In the genomic region with DNA sequence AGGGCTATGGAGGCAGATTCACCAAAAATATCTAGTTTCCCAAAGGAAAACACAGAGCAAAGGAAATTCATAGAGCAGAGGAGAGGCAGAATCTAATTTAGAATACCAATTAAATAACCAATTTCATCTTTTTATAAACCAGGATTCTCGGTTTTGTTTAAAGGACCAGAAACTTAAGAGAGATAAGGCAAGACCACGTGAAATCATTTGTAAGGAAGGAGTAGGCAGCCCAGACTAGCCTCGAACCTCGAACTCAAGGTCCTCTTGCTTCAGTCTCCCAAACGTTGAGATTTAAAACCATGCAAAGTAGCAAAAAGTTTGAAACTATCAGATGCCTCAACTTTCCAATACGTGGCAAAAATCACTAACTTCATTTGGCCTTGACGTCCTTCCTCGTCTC, we compare ENCODE assay signal across 9 mouse cellular contexts. TPM values are rescaled to one million over a fixed set of nuclear protein-coding genes. Genes with fewer than 3 reads are reported as not detected.
DNase-seq lines count a peak whose midpoint lies in the region; ATAC-seq lines count a peak whose summit lies in the region.
"Had no signal": no experiment of that assay in that cellular context is flagged by ENCODE, and none has a peak within 500 bp of the region (broad histone marks: within the 10 kb centered on the region; RNA-seq: fewer than 3 reads in every experiment).

No protein-coding gene starts in this region.

- ATAC-seq in kidney, embryonic 14.5 days (ENCODE audit: low FRiP score, low TSS enrichment): no peak
- no peak for ATAC-seq in hindbrain, embryonic 15.5 days (ENCODE audit: low FRiP score, low read depth)
- no peak for ATAC-seq in midbrain, embryonic 15.5 days (replicated peaks)

- peaks cover 18% of the 10 kb centered on the region for H3K4me1 ChIP-seq in kidney, embryonic 14.5 days (ENCODE audit: control insufficient read depth, insufficient read depth, low read length)
- peaks cover 8% of the 10 kb centered on the region for H3K4me1 ChIP-seq in brown adipose tissue, adult 24 weeks (ENCODE audit: control insufficient read depth, insufficient read depth, insufficient read length, low read length)
- H3K4me1 ChIP-seq in hindbrain, embryonic 15.5 days (replicated peaks): peaks cover 44% of the 10 kb centered on the region
- H3K4me1 ChIP-seq in midbrain, embryonic 15.5 days: peaks cover 51% of the 10 kb centered on the region

- DNase-seq in kidney, adult 11 months: no peak
- DNase-seq in cerebellum, adult 18-20 months: no peak
- DNase-seq in retina, postnatal 1 day: no peak
- DNase-seq in cerebellum, postnatal 4 days (ENCODE audit: low spot score in 2 of 2): no peak

- H3K27me3 ChIP-seq in kidney, embryonic 14.5 days (ENCODE audit: control insufficient read depth, insufficient read depth, low read length): no peaks in the 10 kb centered on the region
- no peaks in the 10 kb centered on the region for H3K27me3 ChIP-seq in hindbrain, embryonic 15.5 days
- H3K27me3 ChIP-seq in midbrain, embryonic 15.5 days (replicated peaks): no peaks in the 10 kb centered on the region
- H3K27me3 ChIP-seq: Patski had no signal

- no peak overlapping the region for H3K27ac ChIP-seq in kidney, embryonic 14.5 days (ENCODE audit: low read depth, low read length)
- H3K27ac ChIP-seq in brown adipose tissue, adult 24 weeks (replicated peaks; ENCODE audit: low read depth, low read length): peak overlapping the region; percentile 68
- peak overlapping the region; percentile 93; the same call in 1 of the 2 replicates for H3K27ac ChIP-seq in hindbrain, embryonic 15.5 days (replicated peaks)
- H3K27ac ChIP-seq in midbrain, embryonic 15.5 days: peak overlapping the region; percentile 91

- H3K4me3 ChIP-seq in kidney, embryonic 14.5 days (ENCODE audit: low read length): peak overlapping the region; percentile 67
- H3K4me3 ChIP-seq in brown adipose tissue, adult 24 weeks (ENCODE audit: insufficient read depth, low read depth, low read length): peak overlapping the region; percentile 79
- peak overlapping the region; percentile 86 for H3K4me3 ChIP-seq in hindbrain, embryonic 15.5 days
- peak overlapping the region; percentile 92 for H3K4me3 ChIP-seq in midbrain, embryonic 15.5 days

- WGBS in kidney, embryonic 14.5 days: 51% methylated on average over 8 of the region's 8 CpGs
- 57% methylated on average over 8 of the region's 8 CpGs for WGBS in hindbrain, embryonic 15.5 days
- 55% methylated on average over 8 of the region's 8 CpGs for WGBS in midbrain, embryonic 15.5 days

- H3K36me3 ChIP-seq in kidney, embryonic 14.5 days (ENCODE audit: control insufficient read depth, insufficient read depth, low read length): peaks cover 12% of the 10 kb centered on the region
- H3K36me3 ChIP-seq in hindbrain, embryonic 15.5 days: peaks cover 13% of the 10 kb centered on the region
- H3K36me3 ChIP-seq in midbrain, embryonic 15.5 days (replicated peaks): peaks cover 8% of the 10 kb centered on the region

- H3K9ac ChIP-seq in kidney, embryonic 14.5 days (ENCODE audit: low read depth, low read length): peak overlapping the region; percentile 86; the same call in 1 of the 2 replicates
- H3K9ac ChIP-seq in hindbrain, embryonic 15.5 days: peak overlapping the region; percentile 85
- H3K9ac ChIP-seq in midbrain, embryonic 15.5 days: peak overlapping the region; percentile 81

- H3K9me3 ChIP-seq in kidney, embryonic 14.5 days (ENCODE audit: control insufficient read depth, low read length): no peaks in the 10 kb centered on the region
- no peaks in the 10 kb centered on the region for H3K9me3 ChIP-seq in hindbrain, embryonic 15.5 days
- H3K9me3 ChIP-seq in midbrain, embryonic 15.5 days: no peaks in the 10 kb centered on the region

- H3K4me2 ChIP-seq in kidney, embryonic 14.5 days (replicated peaks; ENCODE audit: low read depth, low read length): peak overlapping the region; percentile 76
- H3K4me2 ChIP-seq in hindbrain, embryonic 15.5 days: peak overlapping the region; percentile 67
- H3K4me2 ChIP-seq in midbrain, embryonic 15.5 days: peak overlapping the region; percentile 73

RNA-seq across cellular contexts. Expression of gene Fbh1, which starts 1.0 kb away (rescaled TPM):
- polyA plus RNA-seq in kidney, embryonic 14.5 days (2014; fragmentation: Nextera tagmentation; extraction: Ambion mirVana): 85.1 and 126 TPM in 2 replicates
- polyA plus RNA-seq in brown adipose tissue, adult 24 weeks (2012; ENCODE audit: insufficient read depth, insufficient read length, missing spikeins): 95.7 and 101 TPM in 2 replicates
- 128 and 131 TPM in 2 replicates for polyA plus RNA-seq in hindbrain, embryonic 15.5 days (2015; fragmentation: Nextera tagmentation; extraction: Ambion mirVana)
- polyA plus RNA-seq in midbrain, embryonic 15.5 days (2015; fragmentation: Nextera tagmentation; extraction: Ambion mirVana): 133 TPM in 2 replicates

RNA-seq across cellular contexts. Expression of gene Ankrd16, which starts 1.3 kb away (rescaled TPM):
- 32.9 and 34.2 TPM in 2 replicates for polyA plus RNA-seq in kidney, embryonic 14.5 days (2014; fragmentation: Nextera tagmentation; extraction: Ambion mirVana)
- polyA plus RNA-seq in brown adipose tissue, adult 24 weeks (2012; ENCODE audit: insufficient read depth, insufficient read length, missing spikeins): 9.5 and 14.0 TPM in 2 replicates
- polyA plus RNA-seq in hindbrain, embryonic 15.5 days (2015; fragmentation: Nextera tagmentation; extraction: Ambion mirVana): 41.5 and 45.7 TPM in 2 replicates
- polyA plus RNA-seq in midbrain, embryonic 15.5 days (2015; fragmentation: Nextera tagmentation; extraction: Ambion mirVana): 49.3 and 55.4 TPM in 2 replicates
